Mouse (Mus musculus) v-Abl transformed pro-B cells (cell line): ENCODE data around the gene Sh2d2a.
"Not testable (repeated sequence)": the region's sequence is repeated elsewhere in the genome, so short reads cannot be mapped to it uniquely, and the experiment has no call there.

Experiments used
- in situ Hi-C, 2 experiments: fragments of 400-800 bp; cut with MboI; formaldehyde crosslinking; loops; one replicate each; pipeline ENCODE4 v1.15.1; 2025; ENCODE audit not compliant: unreplicated experiment in 2 of 2

The Sh2d2a gene

GRCm38 (mm10) chr3:87846650-87847110, at the start of gene Sh2d2a:
Gene Sh2d2a, plus strand, starts transcription at chr3:87846755.
- in situ Hi-C loops: no loop called here

- in situ Hi-C loops: no loop called here
Observed at GRCm38 (mm10) chr3:87801681-87802080, 44.9 kb upstream of the Sh2d2a start.

GRCm38 (mm10) chr3:87804038-87804677, 42.4 kb upstream of the Sh2d2a start:
- in situ Hi-C loops: no loop called here

GRCm38 (mm10) chr3:87809322-87809962, 37.1 kb upstream of the Sh2d2a start:
- in situ Hi-C loops: no loop called here

GRCm38 (mm10) chr3:87811297-87811696, 35.3 kb upstream of the Sh2d2a start:
- in situ Hi-C loops: loop anchor here in 1 of 2 experiments (10.0 kb wide), 1 partner anchor 56 kb away; no protein-coding TSS in a partner anchor

- in situ Hi-C loops: loop anchor here in 1 of 2 experiments (10.0 kb wide), 1 partner anchor 58 kb away; no protein-coding TSS in a partner anchor
Observed at GRCm38 (mm10) chr3:87812413-87812812, 34.1 kb upstream of the Sh2d2a start.

GRCm38 (mm10) chr3:87812873-87813272, 33.7 kb upstream of the Sh2d2a start:
- in situ Hi-C loops: loop anchor here in 1 of 2 experiments (10.0 kb wide), 1 partner anchor 58 kb away; no protein-coding TSS in a partner anchor

- in situ Hi-C loops: loop anchor here (5.0 to 10.0 kb wide), 4 partner anchors 41 to 61 kb away; no protein-coding TSS in a partner anchor
Observed at GRCm38 (mm10) chr3:87816166-87816565, 30.4 kb upstream of the Sh2d2a start.

- in situ Hi-C loops: loop anchor here (5.0 to 10.0 kb wide), 4 partner anchors 41 to 62 kb away; no protein-coding TSS in a partner anchor
Observed at GRCm38 (mm10) chr3:87816646-87817093, 29.9 kb upstream of the Sh2d2a start.

- in situ Hi-C loops: loop anchor here (5.0 to 10.0 kb wide), 4 partner anchors 39 to 63 kb away; no protein-coding TSS in a partner anchor
Observed at GRCm38 (mm10) chr3:87818226-87818625, 28.3 kb upstream of the Sh2d2a start.

- in situ Hi-C loops: not testable (repeated sequence)
Observed at GRCm38 (mm10) chr3:87824206-87824605, 22.3 kb upstream of the Sh2d2a start, which contains the start of gene Pear1. Gene Pear1, minus strand, starts transcription at chr3:87824306.

- in situ Hi-C loops: no loop called here
Observed at GRCm38 (mm10) chr3:87828435-87828834, 18.1 kb upstream of the Sh2d2a start.

- in situ Hi-C loops: no loop called here
Observed at GRCm38 (mm10) chr3:87829025-87829424, 17.5 kb upstream of the Sh2d2a start.

- in situ Hi-C loops: no loop called here
Observed at GRCm38 (mm10) chr3:87832109-87832859, 14.3 kb upstream of the Sh2d2a start.

- in situ Hi-C loops: no loop called here
Observed at GRCm38 (mm10) chr3:87833482-87833881, 13.1 kb upstream of the Sh2d2a start.

- in situ Hi-C loops: no loop called here
Observed at GRCm38 (mm10) chr3:87838622-87839021, 7.9 kb upstream of the Sh2d2a start.

- in situ Hi-C loops: no loop called here
Observed at GRCm38 (mm10) chr3:87840858-87841257, 5.7 kb upstream of the Sh2d2a start.

- in situ Hi-C loops: no loop called here
Observed at GRCm38 (mm10) chr3:87844981-87845380, 1.6 kb upstream of the Sh2d2a start.

- in situ Hi-C loops: no loop called here
Observed at GRCm38 (mm10) chr3:87846186-87846585, 369 bp upstream of the Sh2d2a start.

GRCm38 (mm10) chr3:87847680-87848079, 1.1 kb downstream of the Sh2d2a start:
- in situ Hi-C loops: no loop called here

GRCm38 (mm10) chr3:87849117-87849516, 2.6 kb downstream of the Sh2d2a start:
- in situ Hi-C loops: no loop called here
